Mouse (Mus musculus) heart, embryonic 11.5 days (tissue): ENCODE data around the gene Crlf1. TPM values are rescaled to one million over a fixed set of nuclear protein-coding genes. Genes with fewer than 3 reads are reported as not detected.

Source experiments
- ATAC-seq: fragments of 200-750 bp; cut with Nextera tagmentation; replicated peaks from 2 replicates; pipeline ENCODE4 v1.8.0; 2017; ENCODE audit warnings: moderate library complexity; ENCODE audit not compliant: insufficient number of reproducible peaks, low FRiP score, low TSS enrichment
- H3K27ac ChIP-seq: fragments of 300-500 bp; sonication (generic); 2 replicates; pipeline ENCODE4 v1.5.1; 2014; ENCODE audit warnings: mild to moderate bottlenecking, low read depth, low read length
- H3K27me3 ChIP-seq: fragments of 300-500 bp; sonication (generic); 2 replicates; pipeline ENCODE4 v1.6.1; 2014; ENCODE audit warnings: mild to moderate bottlenecking, low read length, mixed read lengths; ENCODE audit not compliant: control insufficient read depth, insufficient read depth
- H3K36me3 ChIP-seq: fragments of 300-500 bp; sonication (generic); 2 replicates; pipeline ENCODE4 v1.6.1; 2014; ENCODE audit warnings: mild to moderate bottlenecking, low read length, moderate library complexity, mixed read lengths; ENCODE audit not compliant: control insufficient read depth, insufficient read depth
- H3K4me1 ChIP-seq: fragments of 300-500 bp; sonication (generic); 2 replicates; pipeline ENCODE4 v1.6.1; 2014; ENCODE audit warnings: low read length; ENCODE audit not compliant: control insufficient read depth, insufficient read depth
- H3K4me2 ChIP-seq: fragments of 300-500 bp; sonication (generic); 2 replicates; pipeline ENCODE4 v1.6.1; 2014; ENCODE audit warnings: mild to moderate bottlenecking, moderate library complexity
- H3K4me3 ChIP-seq: fragments of 300-500 bp; sonication (generic); 2 replicates; pipeline ENCODE4 v1.5.1; 2014; ENCODE audit warnings: low read depth, low read length
- H3K9ac ChIP-seq: fragments of 300-500 bp; sonication (generic); 2 replicates; pipeline ENCODE4 v1.6.1; 2014; ENCODE audit warnings: mild to moderate bottlenecking, low read depth, low read length, moderate library complexity
- H3K9me3 ChIP-seq: fragments of 300-500 bp; sonication (generic); replicated peaks from 2 replicates; pipeline ENCODE4 v1.6.1; 2016; ENCODE audit warnings: low read length; ENCODE audit not compliant: control insufficient read depth
- WGBS: fragments of 180-500 bp; shearing (Covaris S2); extraction: QIAGEN DNeasy Blood & Tissue Kit; methylation state at CpG from one replicate; pipeline ENCODE4 v1.1.7; 2014; ENCODE audit not compliant: insufficient replicate concordance; 5-methylcytosine and 5-hydroxymethylcytosine counted together
- polyA plus RNA-seq: library from polyadenylated mRNA; unstranded; fragments of >200 nt; fragmentation: Nextera tagmentation; extraction: Ambion mirVana; gene quantifications from 2 replicates; pipeline ENCODE4 v1.2.1, GENCODE M21; 2014

Gene Crlf1
- polyA plus RNA-seq, 1 experiment from 2014 or later: 0.80 TPM

GRCm38 (mm10) chr8:70466305-70466704 lies 26.7 kb upstream of the Crlf1 start:
- Histone ChIP-seq H3K9ac (no peak overlapping the region), H3K27me3 (no peaks in the 10 kb centered on the region), H3K9me3 (no peaks in the 10 kb centered on the region), H3K36me3 (no peaks in the 10 kb centered on the region), H3K27ac (no peak overlapping the region), H3K4me2 (no peak overlapping the region), H3K4me3 (no peak overlapping the region), H3K4me1 (peaks cover 52% of the 10 kb centered on the region)
- no peak for ATAC-seq
- 77% methylated on average over 4 of the region's 4 CpGs for WGBS

GRCm38 (mm10) chr8:70466771-70467170 lies 26.2 kb upstream of the Crlf1 start:
- Histone ChIP-seq H3K27me3 (no peaks in the 10 kb centered on the region), H3K9ac (0 out of 2 replicates have a peak overlapping the region, but pooled peaks have one; percentile 0), H3K4me1 (peaks cover 47% of the 10 kb centered on the region), H3K4me2 (no peak overlapping the region), H3K27ac (no peak overlapping the region), H3K9me3 (no peaks in the 10 kb centered on the region), H3K4me3 (no peak overlapping the region), H3K36me3 (no peaks in the 10 kb centered on the region)
- ATAC-seq: no peak
- 52% methylated on average over 11 of the region's 11 CpGs for WGBS

- Histone ChIP-seq H3K27me3 (no peaks in the 10 kb centered on the region), H3K9me3 (no peaks in the 10 kb centered on the region), H3K36me3 (no peaks in the 10 kb centered on the region), H3K4me3 (no peak overlapping the region), H3K27ac (no peak overlapping the region), H3K9ac (0 out of 2 replicates have a peak overlapping the region, but pooled peaks have one; percentile 0), H3K4me2 (no peak overlapping the region), H3K4me1 (peaks cover 42% of the 10 kb centered on the region)
- WGBS: 71% methylated on average over 5 of the region's 5 CpGs
- ATAC-seq: no peak
Observed at GRCm38 (mm10) chr8:70467229-70467725, 25.7 kb upstream of the Crlf1 start.

GRCm38 (mm10) chr8:70467907-70468306 lies 25.1 kb upstream of the Crlf1 start:
- H3K4me2 ChIP-seq: no peak overlapping the region
- 50% methylated on average over 1 of the region's 1 CpGs for WGBS
- H3K9me3 ChIP-seq: no peaks in the 10 kb centered on the region
- H3K4me3 ChIP-seq: no peak overlapping the region
- no peak overlapping the region for H3K9ac ChIP-seq
- peak; percentile 20; the same call in 1 of the 2 replicates for ATAC-seq
- H3K27me3 ChIP-seq: no peaks in the 10 kb centered on the region
- peaks cover 42% of the 10 kb centered on the region for H3K4me1 ChIP-seq
- H3K27ac ChIP-seq: no peak overlapping the region
- H3K36me3 ChIP-seq: no peaks in the 10 kb centered on the region

GRCm38 (mm10) chr8:70468733-70469132 lies 24.2 kb upstream of the Crlf1 start:
- Histone ChIP-seq H3K4me1 (peaks cover 42% of the 10 kb centered on the region), H3K36me3 (no peaks in the 10 kb centered on the region), H3K4me3 (no peak overlapping the region), H3K4me2 (peak overlapping the region; percentile 6; the same call in 1 of the 2 replicates), H3K9ac (no peak overlapping the region), H3K27ac (peak overlapping the region; percentile 25; the same call in 1 of the 2 replicates), H3K9me3 (no peaks in the 10 kb centered on the region), H3K27me3 (no peaks in the 10 kb centered on the region)
- WGBS: 91% methylated on average over 4 of the region's 4 CpGs
- ATAC-seq: no peak

- Histone ChIP-seq H3K4me1 (peaks cover 42% of the 10 kb centered on the region), H3K27ac (peak overlapping the region; percentile 25), H3K36me3 (no peaks in the 10 kb centered on the region), H3K4me2 (peak overlapping the region; percentile 6; the same call in 1 of the 2 replicates), H3K4me3 (no peak overlapping the region), H3K27me3 (no peaks in the 10 kb centered on the region), H3K9me3 (no peaks in the 10 kb centered on the region), H3K9ac (no peak overlapping the region)
- 32% methylated on average over 10 of the region's 10 CpGs for WGBS
- ATAC-seq: no peak; the same call in 1 of the 2 replicates
Observed at GRCm38 (mm10) chr8:70469295-70469916, 23.6 kb upstream of the Crlf1 start.

- 50% methylated on average over 2 of the region's 2 CpGs for WGBS
- no peak for ATAC-seq
- peak overlapping the region; percentile 6; the same call in 1 of the 2 replicates for H3K4me2 ChIP-seq
- no peaks in the 10 kb centered on the region for H3K36me3 ChIP-seq
- H3K9me3 ChIP-seq: no peaks in the 10 kb centered on the region
- H3K9ac ChIP-seq: no peak overlapping the region
- H3K4me1 ChIP-seq: peaks cover 42% of the 10 kb centered on the region
- peak overlapping the region; percentile 25 for H3K27ac ChIP-seq
- no peaks in the 10 kb centered on the region for H3K27me3 ChIP-seq
- H3K4me3 ChIP-seq: no peak overlapping the region
Observed at GRCm38 (mm10) chr8:70469938-70470337, 23.0 kb upstream of the Crlf1 start.

GRCm38 (mm10) chr8:70471856-70472255 lies 21.1 kb upstream of the Crlf1 start:
- 98% methylated on average over 7 of the region's 7 CpGs for WGBS
- H3K4me1 ChIP-seq: peaks cover 40% of the 10 kb centered on the region
- H3K36me3 ChIP-seq: no peaks in the 10 kb centered on the region
- H3K4me3 ChIP-seq: no peak overlapping the region
- no peak overlapping the region for H3K9ac ChIP-seq
- H3K9me3 ChIP-seq: no peaks in the 10 kb centered on the region
- H3K27ac ChIP-seq: no peak overlapping the region
- no peaks in the 10 kb centered on the region for H3K27me3 ChIP-seq
- no peak for ATAC-seq
- no peak overlapping the region for H3K4me2 ChIP-seq
